Mouse (Mus musculus) layer of hippocampus, postnatal 10 days (tissue): ENCODE results near the gene Tmem258. TPM values are rescaled to one million over a fixed set of nuclear protein-coding genes. Genes with fewer than 3 reads are reported as not detected.

Source experiments
- DNase-seq, 2 experiments: peaks; one replicate each; pipeline ENCODE4 v3.0.0; 2021; ENCODE audit warnings: low spot score in 2 of 2
- total RNA-seq, 2 experiments: library from RNA; stranded (reverse); gene quantifications; 2 replicates each; pipeline ENCODE4 v1.2.3; 2021

Gene Tmem258
- total RNA-seq, 2 experiments from 2014 or later = 90.7 to 113 TPM

DNA sequence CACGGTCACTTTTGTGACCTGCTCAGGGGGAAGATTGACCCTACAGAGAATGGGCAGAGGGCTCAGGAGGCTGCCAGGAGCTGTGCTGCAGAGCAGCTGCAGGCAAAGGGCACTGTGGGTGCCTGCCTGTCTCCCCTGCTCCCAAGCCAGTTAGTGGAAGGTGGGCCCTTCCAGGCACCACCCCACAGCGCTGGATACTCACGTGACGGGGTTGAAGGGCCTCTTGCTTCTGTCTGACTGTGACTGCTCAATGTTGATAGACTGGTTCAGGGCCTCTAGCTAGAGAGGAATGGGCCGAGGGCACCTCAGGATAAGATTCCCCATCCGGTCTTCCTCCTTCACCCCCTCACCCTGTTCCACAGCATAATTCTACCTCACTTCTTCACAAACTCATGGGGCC lies 15.8 kb downstream of the Tmem258 start:
- DNase-seq = no peak

GRCm38 (mm10) chr19:10221585-10221984 lies 17.8 kb downstream of the Tmem258 start:
- no peak for DNase-seq

- DNase-seq = no peak
Observed at GRCm38 (mm10) chr19:10222656-10223055, 18.8 kb downstream of the Tmem258 start.

DNA sequence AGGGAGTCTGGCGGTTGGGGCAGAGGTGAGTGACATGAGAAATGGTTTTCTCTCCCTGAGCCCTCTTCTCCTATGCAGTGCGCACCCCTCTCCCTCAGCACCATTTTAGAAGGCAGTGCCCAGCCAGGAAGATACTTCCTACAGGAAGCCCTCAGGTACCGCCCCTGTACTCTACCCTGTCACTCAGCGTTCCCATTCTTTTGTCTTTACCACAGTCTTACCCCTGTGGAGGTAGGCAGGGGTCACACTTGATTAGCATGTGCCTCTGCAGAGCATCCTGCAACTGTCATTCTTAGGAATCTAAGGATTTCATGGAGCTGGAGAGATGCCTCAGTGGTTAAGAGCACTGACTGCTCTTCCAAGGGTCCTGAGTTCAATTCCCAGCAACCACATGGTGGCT lies 19.7 kb downstream of the Tmem258 start:
- DNase-seq = no peak

GRCm38 (mm10) chr19:10224637-10225453 lies 21.0 kb downstream of the Tmem258 start:
- DNase-seq = no peak

GRCm38 (mm10) chr19:10225767-10226166 lies 22.0 kb downstream of the Tmem258 start:
- DNase-seq = no peak

GRCm38 (mm10) chr19:10231016-10231415 lies 27.2 kb downstream of the Tmem258 start:
- no peak for DNase-seq

GRCm38 (mm10) chr19:10231871-10232270 lies 28.1 kb downstream of the Tmem258 start:
- no peak for DNase-seq

- no peak for DNase-seq
Observed at GRCm38 (mm10) chr19:10232327-10233017, 28.7 kb downstream of the Tmem258 start.

GRCm38 (mm10) chr19:10235784-10236565 lies 32.2 kb downstream of the Tmem258 start:
- DNase-seq = no peak

- DNase-seq = no peak
Observed at GRCm38 (mm10) chr19:10238477-10238876, 34.7 kb downstream of the Tmem258 start.

DNA sequence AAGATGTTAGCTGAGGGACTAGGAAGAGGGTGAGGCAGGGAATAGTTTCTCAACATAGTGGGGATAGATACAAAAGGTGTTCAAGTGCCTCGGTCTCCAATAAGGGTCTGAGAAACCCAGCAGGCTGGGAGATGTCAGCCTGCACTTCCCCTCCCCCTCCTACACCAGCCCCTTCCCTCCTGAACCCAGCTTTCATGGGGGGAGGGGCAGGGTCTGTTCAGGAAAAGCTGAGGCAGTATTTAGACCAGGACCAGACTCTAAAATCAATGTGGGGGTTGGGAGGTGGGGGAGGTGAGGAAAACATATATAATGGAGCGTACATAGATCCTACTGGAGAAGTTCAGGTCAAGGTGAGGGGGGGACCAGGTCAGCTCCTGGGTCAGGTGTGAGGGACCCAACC lies 35.6 kb downstream of the Tmem258 start:
- DNase-seq = no peak

GRCm38 (mm10) chr19:10239975-10240653 lies 36.3 kb downstream of the Tmem258 start:
- no peak for DNase-seq

DNA sequence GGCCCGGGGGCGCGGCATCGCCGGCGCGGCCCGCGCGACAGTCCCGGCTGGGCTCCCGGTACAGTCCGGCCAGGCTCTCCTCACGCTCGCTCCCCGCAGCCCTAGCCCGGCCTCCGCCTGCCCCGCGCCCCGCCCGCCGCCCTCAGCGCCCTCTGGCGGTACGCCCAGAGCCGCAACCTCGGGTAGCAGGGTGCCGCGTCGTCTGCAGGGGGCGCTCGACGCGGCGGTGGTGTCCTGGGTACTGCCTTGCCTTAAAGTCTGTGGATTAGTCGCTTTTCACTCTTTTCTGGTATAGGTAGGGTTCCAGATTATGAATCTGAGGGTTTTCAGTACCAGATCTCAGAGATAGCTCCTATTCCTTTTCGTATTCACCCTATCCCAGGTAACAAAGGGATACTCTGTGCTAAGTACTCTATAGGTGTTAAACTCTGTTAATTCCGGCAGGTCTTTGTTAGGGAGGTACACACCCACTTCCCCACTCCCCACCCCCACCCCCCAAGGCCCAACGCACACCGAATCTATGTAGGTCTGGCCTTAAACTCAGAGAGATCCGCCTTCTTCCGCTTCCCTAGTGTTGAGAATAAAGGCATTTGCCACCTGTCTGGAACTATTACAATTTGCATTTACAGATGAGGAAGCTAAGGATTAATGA lies 37.0 kb downstream of the Tmem258 start, which contains the start of gene Myrf:
Myrf (minus strand) TSS at position 95 of the 652 bp plus-strand sequence.
- DNase-seq = peak; percentile 74 to 80

DNA sequence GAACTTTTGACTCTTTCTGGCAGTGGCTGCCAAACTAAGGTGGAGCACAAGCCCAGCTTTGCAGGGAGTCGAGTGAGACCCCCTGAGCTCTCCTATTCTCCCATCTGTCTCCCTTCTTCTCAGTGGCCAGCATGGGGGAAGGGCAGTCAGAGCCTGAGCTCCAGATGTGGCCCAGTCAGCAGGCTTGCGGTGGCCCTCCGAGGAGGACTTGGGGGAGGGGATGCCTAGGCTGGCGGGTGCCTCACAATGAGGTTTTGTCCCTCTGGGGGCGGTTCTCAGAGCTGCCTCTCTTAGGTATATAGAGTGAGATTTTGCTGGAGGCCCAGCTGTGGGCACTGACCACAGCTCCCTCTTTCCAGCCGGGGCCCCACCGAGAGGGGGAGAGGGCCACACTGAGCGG lies 39.1 kb downstream of the Tmem258 start:
- no peak for DNase-seq

DNA sequence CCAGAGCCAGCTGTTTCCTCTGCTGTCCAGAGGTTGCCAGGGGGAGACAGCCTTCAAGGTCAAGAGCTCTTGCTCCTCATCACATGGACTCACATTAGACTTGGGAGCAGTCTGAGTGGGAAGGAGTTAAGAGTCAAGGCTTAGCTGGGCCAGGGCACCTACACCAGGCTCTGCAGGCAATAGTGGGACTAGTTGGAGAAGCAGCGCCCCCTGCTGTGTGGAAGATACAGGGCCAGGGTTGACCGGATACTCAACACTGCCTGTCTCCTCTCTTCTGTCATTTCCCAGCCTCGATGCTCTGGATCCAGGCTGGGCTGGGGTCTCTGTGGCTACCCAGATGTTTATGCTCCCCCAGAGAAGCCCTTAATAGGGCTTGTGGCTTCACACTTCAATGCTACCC lies 40.4 kb downstream of the Tmem258 start:
- peak; percentile 74 to 77 for DNase-seq

- no peak for DNase-seq
Observed at GRCm38 (mm10) chr19:10247165-10247564, 43.4 kb downstream of the Tmem258 start.

DNA sequence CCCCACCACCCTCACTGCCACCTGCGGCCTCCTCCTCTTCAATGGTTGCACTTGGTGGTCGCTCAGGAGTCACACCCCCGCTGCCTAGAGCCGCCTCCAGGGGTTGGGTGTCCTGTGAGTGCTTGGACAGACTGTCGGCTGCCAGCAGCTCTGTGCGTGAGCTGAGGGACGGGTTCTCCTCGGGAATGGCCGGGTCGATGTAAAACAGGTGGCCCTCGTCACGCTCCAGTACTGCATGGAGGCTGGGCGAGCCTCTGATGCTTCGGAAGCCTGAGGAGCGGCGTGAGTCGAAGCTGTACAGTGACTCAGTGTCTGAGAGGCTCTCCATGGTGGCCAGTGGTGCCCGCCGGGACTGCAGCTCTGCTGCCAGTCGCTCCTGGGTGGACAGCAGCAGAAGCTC lies 44.3 kb downstream of the Tmem258 start:
- DNase-seq = no peak
